Mouse (Mus musculus): ENCODE data around the gene Zfp800.

The Zfp800 gene

GRCm38 (mm10) chr6:28397681-28398203 lies at the start of gene Zfp800:
Zfp800 (minus strand) TSS chr6:28398005.
- no peak for DNase-seq

- DNase-seq: no peak
These were observed 33.7 kb upstream of the Zfp800 start for GRCm38 (mm10) chr6:28431538-28431855.

- no peak for DNase-seq
These were observed 33.2 kb upstream of the Zfp800 start for GRCm38 (mm10) chr6:28430795-28431537.

GRCm38 (mm10) chr6:28429870-28430269 lies 32.1 kb upstream of the Zfp800 start:
- DNase-seq: no peak

GRCm38 (mm10) chr6:28428290-28428689 lies 30.5 kb upstream of the Zfp800 start, which contains the start of gene Gcc1:
Gcc1 (minus strand) TSS chr6:28428390.
- no peak for DNase-seq

- DNase-seq: peak; percentile 53
These were observed 29.5 kb upstream of the Zfp800 start, which contains the start of gene Fscn3 for GRCm38 (mm10) chr6:28427096-28427839. Fscn3 (plus strand) TSS chr6:28427789.

GRCm38 (mm10) chr6:28425019-28425418 lies 27.2 kb upstream of the Zfp800 start:
- no peak for DNase-seq

GRCm38 (mm10) chr6:28423767-28424695 lies 26.2 kb upstream of the Zfp800 start:
- DNase-seq: peak; percentile 63

- DNase-seq: peak; percentile 90
These were observed 25.5 kb upstream of the Zfp800 start, which contains the start of gene Arf5 for GRCm38 (mm10) chr6:28423313-28423712. Arf5 (plus strand) TSS chr6:28423560.

- no peak for DNase-seq
These were observed 25.0 kb upstream of the Zfp800 start for GRCm38 (mm10) chr6:28422651-28423290.

GRCm38 (mm10) chr6:28421469-28422000 lies 23.7 kb upstream of the Zfp800 start:
- DNase-seq: peak; percentile 98

- DNase-seq: no peak
These were observed 23.1 kb upstream of the Zfp800 start for GRCm38 (mm10) chr6:28420865-28421264.

GRCm38 (mm10) chr6:28420361-28420760 lies 22.6 kb upstream of the Zfp800 start:
- no peak for DNase-seq

- DNase-seq: no peak
These were observed 21.9 kb upstream of the Zfp800 start for GRCm38 (mm10) chr6:28419673-28420072.

GRCm38 (mm10) chr6:28418449-28418848 lies 20.6 kb upstream of the Zfp800 start:
- DNase-seq: peak; percentile 67

- no peak for DNase-seq
These were observed 19.2 kb upstream of the Zfp800 start for GRCm38 (mm10) chr6:28416981-28417380.

GRCm38 (mm10) chr6:28411236-28411635 lies 13.4 kb upstream of the Zfp800 start:
- DNase-seq: no peak

- peak; percentile 56 for DNase-seq
These were observed 12.2 kb upstream of the Zfp800 start for GRCm38 (mm10) chr6:28410053-28410452.

- DNase-seq: no peak
These were observed 2.0 kb upstream of the Zfp800 start for GRCm38 (mm10) chr6:28399791-28400190.

- no peak for DNase-seq
These were observed 921 bp upstream of the Zfp800 start for GRCm38 (mm10) chr6:28398726-28399125.

GRCm38 (mm10) chr6:28396853-28397457 lies 850 bp downstream of the Zfp800 start:
- no peak for DNase-seq
